Mouse (Mus musculus): ENCODE data around the gene Fbxo36. TPM values are rescaled to one million over a fixed set of nuclear protein-coding genes. Genes with fewer than 3 reads are reported as not detected.
A peak's percentile ranks its signal among the peaks of the same experiment; 100 is the strongest.

The Fbxo36 gene
- polyA plus RNA-seq, 1 experiment from 2014 or later: 8.5 TPM

GRCm38 (mm10) chr1:84904467-84904866 lies 64.8 kb downstream of the Fbxo36 start:
- H3K36me3 ChIP-seq: peaks cover 26% of the 10 kb centered on the region
- H3K9ac ChIP-seq (replicated peaks): no peak overlapping the region
- no peaks in the 10 kb centered on the region for H3K4me1 ChIP-seq (replicated peaks)
- H3K9me3 ChIP-seq: no peaks in the 10 kb centered on the region
- WGBS: 90% methylated on average over 2 of the region's 2 CpGs
- no peak for ATAC-seq
- no peak overlapping the region for H3K4me2 ChIP-seq (replicated peaks)
- H3K4me3 ChIP-seq (replicated peaks): no peak overlapping the region
- no peaks in the 10 kb centered on the region for H3K27me3 ChIP-seq
- no peak overlapping the region for H3K27ac ChIP-seq

GRCm38 (mm10) chr1:84910177-84910804 lies 70.7 kb downstream of the Fbxo36 start:
- H3K9ac ChIP-seq (replicated peaks): no peak overlapping the region
- no peak overlapping the region for H3K4me2 ChIP-seq (replicated peaks)
- no peaks in the 10 kb centered on the region for H3K9me3 ChIP-seq
- peaks cover 14% of the 10 kb centered on the region; the same call in 1 of the 2 replicates for H3K4me1 ChIP-seq (replicated peaks)
- H3K36me3 ChIP-seq: peaks cover 45% of the 10 kb centered on the region
- no peak overlapping the region for H3K4me3 ChIP-seq (replicated peaks)
- WGBS: 44% methylated on average over 8 of the region's 8 CpGs
- H3K27me3 ChIP-seq: no peaks in the 10 kb centered on the region
- ATAC-seq: peak; percentile 72
- H3K27ac ChIP-seq: peak overlapping the region; percentile 46; the same call in 1 of the 2 replicates

GRCm38 (mm10) chr1:84912571-84912970 lies 72.9 kb downstream of the Fbxo36 start:
- 96% methylated on average over 11 of the region's 11 CpGs for WGBS
- Histone ChIP-seq H3K4me1 (replicated peaks) (peaks cover 14% of the 10 kb centered on the region; the same call in 1 of the 2 replicates), H3K9ac (replicated peaks) (no peak overlapping the region), H3K36me3 (peaks cover 43% of the 10 kb centered on the region), H3K9me3 (no peaks in the 10 kb centered on the region), H3K27ac (no peak overlapping the region), H3K4me2 (replicated peaks) (no peak overlapping the region), H3K4me3 (replicated peaks) (no peak overlapping the region), H3K27me3 (no peaks in the 10 kb centered on the region)
- ATAC-seq: no peak

GRCm38 (mm10) chr1:84915010-84915409 lies 75.4 kb downstream of the Fbxo36 start:
- no peak for ATAC-seq
- Histone ChIP-seq H3K27ac (no peak overlapping the region), H3K4me2 (replicated peaks) (no peak overlapping the region), H3K9me3 (no peaks in the 10 kb centered on the region), H3K27me3 (no peaks in the 10 kb centered on the region), H3K9ac (replicated peaks) (no peak overlapping the region), H3K4me3 (replicated peaks) (no peak overlapping the region), H3K4me1 (replicated peaks) (peaks cover 10% of the 10 kb centered on the region; the same call in 1 of the 2 replicates), H3K36me3 (peaks cover 57% of the 10 kb centered on the region)
- 83% methylated on average over 2 of the region's 4 CpGs for WGBS

- Histone ChIP-seq H3K27ac (no peak overlapping the region), H3K4me3 (replicated peaks) (no peak overlapping the region), H3K9ac (replicated peaks) (no peak overlapping the region), H3K4me2 (replicated peaks) (no peak overlapping the region), H3K27me3 (no peaks in the 10 kb centered on the region), H3K36me3 (peaks cover 31% of the 10 kb centered on the region), H3K9me3 (no peaks in the 10 kb centered on the region), H3K4me1 (replicated peaks) (no peaks in the 10 kb centered on the region)
- 93% methylated on average over 3 of the region's 3 CpGs for WGBS
- no peak for ATAC-seq
Observed at GRCm38 (mm10) chr1:84918865-84919264, 79.2 kb downstream of the Fbxo36 start.

GRCm38 (mm10) chr1:84923432-84923831 lies 83.8 kb downstream of the Fbxo36 start:
- Histone ChIP-seq H3K36me3 (peaks cover 42% of the 10 kb centered on the region), H3K27ac (no peak overlapping the region), H3K9ac (replicated peaks) (no peak overlapping the region), H3K4me2 (replicated peaks) (no peak overlapping the region), H3K4me3 (replicated peaks) (no peak overlapping the region), H3K27me3 (no peaks in the 10 kb centered on the region), H3K9me3 (no peaks in the 10 kb centered on the region), H3K4me1 (replicated peaks) (no peaks in the 10 kb centered on the region)
- WGBS: 93% methylated on average over 2 of the region's 2 CpGs
- no peak for ATAC-seq

- H3K27ac ChIP-seq: no peak overlapping the region
- no peaks in the 10 kb centered on the region for H3K9me3 ChIP-seq
- H3K9ac ChIP-seq (replicated peaks): no peak overlapping the region
- H3K36me3 ChIP-seq: peaks cover 41% of the 10 kb centered on the region
- H3K4me1 ChIP-seq (replicated peaks): no peaks in the 10 kb centered on the region
- H3K4me3 ChIP-seq (replicated peaks): no peak overlapping the region
- no peak overlapping the region for H3K4me2 ChIP-seq (replicated peaks)
- no peaks in the 10 kb centered on the region for H3K27me3 ChIP-seq
- no peak for ATAC-seq
- WGBS: 81% methylated on average over 6 of the region's 6 CpGs
Observed at GRCm38 (mm10) chr1:84924134-84924533, 84.5 kb downstream of the Fbxo36 start.

- ATAC-seq: no peak
- 77% methylated on average over 9 of the region's 9 CpGs for WGBS
- Histone ChIP-seq H3K9me3 (no peaks in the 10 kb centered on the region), H3K4me3 (replicated peaks) (no peak overlapping the region), H3K27ac (no peak overlapping the region), H3K27me3 (no peaks in the 10 kb centered on the region), H3K4me1 (replicated peaks) (no peaks in the 10 kb centered on the region), H3K4me2 (replicated peaks) (no peak overlapping the region), H3K36me3 (peaks cover 37% of the 10 kb centered on the region), H3K9ac (replicated peaks) (no peak overlapping the region)
Observed at GRCm38 (mm10) chr1:84925599-84925998, 86.0 kb downstream of the Fbxo36 start.

GRCm38 (mm10) chr1:84933472-84934150 lies 94.0 kb downstream of the Fbxo36 start:
- no peaks in the 10 kb centered on the region for H3K9me3 ChIP-seq
- H3K4me3 ChIP-seq (replicated peaks): peak overlapping the region; percentile 74
- 9% methylated on average over 22 of the region's 22 CpGs for whole genome bisulfite sequencing
- H3K36me3 ChIP-seq: peaks cover 7% of the 10 kb centered on the region
- peak overlapping the region; percentile 93 for H3K9ac ChIP-seq (replicated peaks)
- peak overlapping the region; percentile 69 for H3K4me2 ChIP-seq (replicated peaks)
- H3K4me1 ChIP-seq (replicated peaks): peaks cover 17% of the 10 kb centered on the region
- peak; percentile 13 for ATAC-seq
- peak overlapping the region; percentile 96 for H3K27ac ChIP-seq
- no peaks in the 10 kb centered on the region for H3K27me3 ChIP-seq

GRCm38 (mm10) chr1:84934151-84934502 lies 94.5 kb downstream of the Fbxo36 start:
- peak; percentile 16; the same call in 1 of the 2 replicates for ATAC-seq
- no peaks in the 10 kb centered on the region for H3K9me3 ChIP-seq
- peaks cover 17% of the 10 kb centered on the region for H3K4me1 ChIP-seq (replicated peaks)
- H3K4me2 ChIP-seq (replicated peaks): peak overlapping the region; percentile 69
- peak overlapping the region; percentile 74 for H3K4me3 ChIP-seq (replicated peaks)
- H3K36me3 ChIP-seq: peaks cover 2% of the 10 kb centered on the region
- WGBS: 1% methylated on average over 12 of the region's 12 CpGs
- peak overlapping the region; percentile 93 for H3K9ac ChIP-seq (replicated peaks)
- H3K27me3 ChIP-seq: no peaks in the 10 kb centered on the region
- peak overlapping the region; percentile 96 for H3K27ac ChIP-seq

GRCm38 (mm10) chr1:84934503-84935333 lies 95.1 kb downstream of the Fbxo36 start, which contains the start of gene Slc16a14:
Gene Slc16a14 (minus strand): TSS chr1:84935134.
- Histone ChIP-seq H3K36me3 (no peaks in the 10 kb centered on the region), H3K27ac (peak within 1 kb of the TSS; percentile 96), H3K9ac (replicated peaks) (peak within 1 kb of the TSS; percentile 93), H3K9me3 (no peaks in the 10 kb centered on the region), H3K4me2 (replicated peaks) (peak within 1 kb of the TSS; percentile 69), H3K4me1 (replicated peaks) (peaks cover 17% of the 10 kb centered on the region), H3K27me3 (no peaks in the 10 kb centered on the region), H3K4me3 (replicated peaks) (peak within 1 kb of the TSS; percentile 74)
- WGBS: under 1% methylated on average over 59 of the region's 59 CpGs
- ATAC-seq: peak; percentile 92

- Histone ChIP-seq H3K4me3 (replicated peaks) (peak overlapping the region; percentile 74), H3K4me1 (replicated peaks) (peaks cover 17% of the 10 kb centered on the region), H3K27ac (no peak overlapping the region)
Observed at GRCm38 (mm10) chr1:84935668-84936067, 96.0 kb downstream of the Fbxo36 start.

More at GRCm38 (mm10) chr1:84935668-84936067, 96.0 kb downstream of the Fbxo36 start:
- WGBS: 78% methylated on average over 9 of the region's 9 CpGs
- no peak for ATAC-seq
- no peaks in the 10 kb centered on the region for H3K9me3 ChIP-seq
- H3K27me3 ChIP-seq: no peaks in the 10 kb centered on the region
- H3K4me2 ChIP-seq (replicated peaks): peak overlapping the region; percentile 69
- H3K9ac ChIP-seq (replicated peaks): peak overlapping the region; percentile 93; the same call in 1 of the 2 replicates
- H3K36me3 ChIP-seq: no peaks in the 10 kb centered on the region
